Mouse (Mus musculus) embryonic facial prominence, embryonic 11.5 days (tissue): ENCODE measurements around the gene Il1rapl1. TPM values are rescaled to one million over a fixed set of nuclear protein-coding genes. Genes with fewer than 3 reads are reported as not detected.

ENCODE experiments used
- ATAC-seq: fragments of 200-750 bp; cut with Nextera tagmentation; replicated peaks from 2 replicates; pipeline ENCODE4 v1.8.0; 2017; ENCODE audit warnings: low read depth; ENCODE audit not compliant: insufficient number of reproducible peaks, low FRiP score, low TSS enrichment
- DNase-seq: peaks from one replicate; pipeline ENCODE4 v3.0.0-alpha.2; 2015; ENCODE audit warnings: low spot score
- H3K27ac ChIP-seq: fragments of 300-500 bp; sonication (generic); replicated peaks from 2 replicates; pipeline ENCODE4 v1.5.1; 2014; ENCODE audit warnings: mild to moderate bottlenecking, low read depth, low read length, control low read depth
- H3K27me3 ChIP-seq: fragments of 300-500 bp; sonication (generic); 2 replicates; pipeline ENCODE4 v1.6.1; 2014; ENCODE audit warnings: mild to moderate bottlenecking, low read length, moderate library complexity, mixed read lengths; ENCODE audit not compliant: control insufficient read depth, insufficient read depth
- H3K36me3 ChIP-seq: fragments of 300-500 bp; sonication (generic); replicated peaks from 2 replicates; pipeline ENCODE4 v1.6.1; 2014; ENCODE audit warnings: low read depth, mild to moderate bottlenecking, low read length, moderate library complexity, mixed read lengths; ENCODE audit not compliant: control insufficient read depth, insufficient read depth
- H3K4me1 ChIP-seq: fragments of 300-500 bp; sonication (generic); 2 replicates; pipeline ENCODE4 v1.6.1; 2014; ENCODE audit warnings: low read length, mixed read lengths; ENCODE audit not compliant: control insufficient read depth, insufficient read depth
- H3K4me2 ChIP-seq: fragments of 300-500 bp; sonication (generic); 2 replicates; pipeline ENCODE4 v1.6.1; 2014; ENCODE audit warnings: low read depth, mild to moderate bottlenecking, control low read depth, low read length, moderate library complexity
- H3K4me3 ChIP-seq: fragments of 300-500 bp; sonication (generic); 2 replicates; pipeline ENCODE4 v1.5.1; 2014; ENCODE audit warnings: low read depth, low read length, control low read depth
- H3K9ac ChIP-seq: fragments of 300-500 bp; sonication (generic); replicated peaks from 2 replicates; pipeline ENCODE4 v1.6.1; 2014; ENCODE audit warnings: mild to moderate bottlenecking, control low read depth, low read length
- H3K9me3 ChIP-seq: fragments of 300-500 bp; sonication (generic); replicated peaks from 2 replicates; pipeline ENCODE4 v1.6.1; 2016; ENCODE audit warnings: mild to moderate bottlenecking, low read length, inconsistent platforms, mixed read lengths; ENCODE audit not compliant: control insufficient read depth
- WGBS: fragments of 180-500 bp; shearing (Covaris S2); extraction: QIAGEN DNeasy Blood & Tissue Kit; methylation state at CpG from one replicate; pipeline ENCODE4 v1.1.7; 2014; 5-methylcytosine and 5-hydroxymethylcytosine counted together
- polyA plus RNA-seq: library from polyadenylated mRNA; unstranded; fragments of >200 nt; fragmentation: Nextera tagmentation; extraction: Ambion mirVana; gene quantifications from 2 replicates; pipeline ENCODE4 v1.2.1, GENCODE M21; 2014

Il1rapl1 gene
- polyA plus RNA-seq, 1 experiment from 2014 or later, result 0.63 TPM

DNA sequence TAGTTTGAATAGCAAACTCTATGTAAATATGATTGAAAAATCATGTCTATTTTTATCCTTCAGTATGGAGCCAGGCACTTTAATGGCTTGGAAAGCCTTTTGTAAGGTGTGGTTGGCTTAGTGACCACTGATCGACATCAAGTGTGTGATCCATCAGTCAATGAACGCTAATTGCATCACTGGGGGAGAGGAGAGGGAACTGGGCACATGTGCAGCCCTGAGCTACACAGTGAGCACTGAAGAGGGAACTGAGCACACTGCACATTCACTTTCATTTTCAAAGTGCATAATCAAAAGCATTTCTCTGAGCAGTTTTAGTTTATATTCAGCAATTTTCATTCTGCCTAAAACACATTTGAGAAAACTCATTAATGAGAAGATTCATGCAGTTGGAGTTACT, 1164.5 kb downstream of the Il1rapl1 start:
- DNase-seq (no peak), ATAC-seq (no peak)
- no peaks in the 10 kb centered on the region for H3K27me3 ChIP-seq
- no peaks in the 10 kb centered on the region for H3K36me3 ChIP-seq
- no peaks in the 10 kb centered on the region for H3K4me1 ChIP-seq
- 53% methylated on average over 2 of the region's 2 CpGs for WGBS
- no peak overlapping the region for H3K27ac ChIP-seq
- no peak overlapping the region for H3K9ac ChIP-seq
- H3K9me3 ChIP-seq, result no peaks in the 10 kb centered on the region
- H3K4me2 ChIP-seq, result no peak overlapping the region
- H3K4me3 ChIP-seq, result no peak overlapping the region

DNA sequence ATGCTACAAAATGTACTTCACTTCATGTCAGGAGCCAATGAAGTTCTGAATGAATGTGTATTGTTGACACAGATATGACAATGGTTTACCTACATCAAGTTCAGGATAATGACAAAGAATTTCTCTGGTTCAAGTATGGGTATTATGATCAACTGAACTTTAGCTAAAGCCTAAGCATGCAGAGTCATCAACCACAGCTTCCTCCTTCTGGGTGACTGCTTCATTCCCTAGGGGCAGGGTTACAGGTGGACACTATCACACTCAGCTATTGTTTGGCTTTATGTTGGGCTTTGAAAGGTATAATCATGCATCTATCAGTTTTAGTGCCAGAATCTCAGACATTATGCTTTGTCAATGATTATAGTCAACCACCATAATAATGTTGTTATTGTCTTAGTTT, 1166.3 kb downstream of the Il1rapl1 start:
- no peaks in the 10 kb centered on the region for H3K4me1 ChIP-seq
- no peak overlapping the region for H3K27ac ChIP-seq
- H3K9me3 ChIP-seq, result no peaks in the 10 kb centered on the region
- ATAC-seq (no peak), DNase-seq (no peak)
- H3K4me3 ChIP-seq, result no peak overlapping the region
- H3K36me3 ChIP-seq, result no peaks in the 10 kb centered on the region
- no peak overlapping the region for H3K4me2 ChIP-seq
- no peaks in the 10 kb centered on the region for H3K27me3 ChIP-seq
- H3K9ac ChIP-seq, result no peak overlapping the region

DNA sequence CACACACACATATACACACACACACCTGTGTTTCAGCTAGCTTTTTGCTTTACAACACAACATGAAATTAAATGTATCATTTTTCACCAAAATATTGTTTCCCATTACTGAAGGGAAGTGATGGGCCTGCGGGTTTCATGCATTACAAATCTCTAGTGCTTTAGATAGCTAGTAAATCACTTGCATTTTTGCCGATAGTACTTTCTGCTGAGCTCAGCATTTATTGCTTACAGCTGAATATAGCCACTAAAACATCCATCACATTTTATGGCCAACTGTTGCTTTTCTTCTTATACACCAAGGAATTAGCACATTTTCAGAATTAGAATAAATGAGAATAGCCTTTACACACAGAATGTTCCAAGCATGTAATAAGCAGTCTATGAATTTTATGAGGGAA, 1260.6 kb downstream of the Il1rapl1 start:
- DNase-seq (no peak), ATAC-seq (no peak)
- H3K27ac ChIP-seq, result no peak overlapping the region
- no peaks in the 10 kb centered on the region for H3K4me1 ChIP-seq
- H3K4me2 ChIP-seq, result no peak overlapping the region
- H3K9me3 ChIP-seq, result no peaks in the 10 kb centered on the region
- WGBS, result 89% methylated on average over 2 of the region's 2 CpGs
- H3K9ac ChIP-seq, result no peak overlapping the region
- H3K27me3 ChIP-seq, result no peaks in the 10 kb centered on the region
- no peaks in the 10 kb centered on the region for H3K36me3 ChIP-seq
- no peak overlapping the region for H3K4me3 ChIP-seq

DNA sequence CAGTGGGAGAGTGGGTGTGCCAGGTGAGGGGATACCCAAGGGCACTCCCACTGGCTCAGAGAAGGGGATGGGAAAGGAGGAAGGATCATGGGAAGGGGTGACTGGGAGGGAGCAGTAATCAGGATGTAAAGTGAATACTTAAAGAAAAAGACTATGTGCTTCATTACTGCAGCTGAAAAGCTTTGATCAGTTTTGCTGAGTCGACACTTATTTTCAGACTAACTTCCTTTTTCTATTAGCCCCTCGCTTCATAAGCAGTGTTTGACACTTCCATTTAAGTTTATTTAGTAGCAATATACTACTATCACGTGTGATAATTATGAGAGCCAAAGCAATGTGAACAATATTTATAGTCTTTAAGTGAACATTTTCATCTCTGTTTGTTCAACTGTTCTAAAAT, 1307.2 kb downstream of the Il1rapl1 start:
- no peak for ATAC-seq
- 79% methylated on average over 3 of the region's 3 CpGs for WGBS
- H3K27ac ChIP-seq, result no peak overlapping the region
- no peaks in the 10 kb centered on the region for H3K9me3 ChIP-seq
- no peak overlapping the region for H3K9ac ChIP-seq
- H3K4me1 ChIP-seq, result no peaks in the 10 kb centered on the region
- H3K4me3 ChIP-seq, result no peak overlapping the region
- H3K36me3 ChIP-seq, result no peaks in the 10 kb centered on the region
- H3K4me2 ChIP-seq, result no peak overlapping the region
- DNase-seq, result no peak
- no peaks in the 10 kb centered on the region for H3K27me3 ChIP-seq

GRCm38 (mm10) chrX:86802725-86803124, 1312.7 kb downstream of the Il1rapl1 start:
- H3K9me3 ChIP-seq, result no peaks in the 10 kb centered on the region
- no peak overlapping the region for H3K4me2 ChIP-seq
- no peaks in the 10 kb centered on the region for H3K4me1 ChIP-seq
- H3K9ac ChIP-seq, result no peak overlapping the region
- ATAC-seq (no peak), DNase-seq (no peak)
- no peak overlapping the region for H3K4me3 ChIP-seq
- H3K27ac ChIP-seq, result no peak overlapping the region
- H3K27me3 ChIP-seq, result no peaks in the 10 kb centered on the region
- no peaks in the 10 kb centered on the region for H3K36me3 ChIP-seq
- 78% methylated on average over 2 of the region's 2 CpGs for WGBS

- H3K27me3 ChIP-seq, result no peaks in the 10 kb centered on the region
- no peak overlapping the region for H3K27ac ChIP-seq
- 45% methylated on average over 3 of the region's 3 CpGs for WGBS
- no peak overlapping the region for H3K4me2 ChIP-seq
- no peaks in the 10 kb centered on the region for H3K4me1 ChIP-seq
- H3K4me3 ChIP-seq, result no peak overlapping the region
- H3K36me3 ChIP-seq, result no peaks in the 10 kb centered on the region
- no peaks in the 10 kb centered on the region for H3K9me3 ChIP-seq
- H3K9ac ChIP-seq, result no peak overlapping the region
- no peak for DNase-seq
- ATAC-seq, result no peak
Observed at GRCm38 (mm10) chrX:86728803-86729202, 1386.6 kb downstream of the Il1rapl1 start.
